8 mouse cellular contexts compared by ENCODE assay signal in the genomic region with DNA sequence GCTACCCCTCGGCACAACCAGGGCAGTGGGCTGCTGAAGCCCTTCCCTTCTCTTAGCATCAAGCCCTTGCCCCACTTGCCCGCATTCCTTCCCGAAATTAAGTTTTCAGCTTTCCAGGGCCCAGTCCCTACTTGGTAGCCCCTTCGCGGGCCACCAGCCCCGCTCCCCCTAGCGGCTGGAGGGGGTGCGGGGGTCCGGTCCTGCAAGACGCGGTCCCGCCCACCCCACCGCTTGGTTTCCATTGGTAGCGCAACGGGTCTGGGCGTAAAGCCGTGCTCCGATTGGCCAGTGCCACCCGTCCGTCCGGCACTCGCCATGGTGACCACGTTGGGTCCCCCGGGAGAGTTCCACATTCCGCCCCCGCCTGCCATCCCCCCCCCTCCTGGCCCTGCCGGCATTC. TPM values are rescaled to one million over a fixed set of nuclear protein-coding genes. Genes with fewer than 3 reads are reported as not detected.
DNase-seq lines count a peak whose midpoint lies in the region; ATAC-seq lines count a peak whose summit lies in the region.

No protein-coding gene starts in this region.

- no peaks in the 10 kb centered on the region for H3K36me3 ChIP-seq in erythroblast, embryonic 14.5 days (ENCODE audit: control insufficient read depth)
- H3K36me3 ChIP-seq in intestine, embryonic 16.5 days (ENCODE audit: control insufficient read depth, insufficient read depth, low read length), result no peaks in the 10 kb centered on the region; the same call in 1 of the 2 replicates
- no peaks in the 10 kb centered on the region; the same call in 1 of the 2 replicates for H3K36me3 ChIP-seq in limb, embryonic 11.5 days (ENCODE audit: control insufficient read depth, insufficient read depth, low read length)
- H3K36me3 ChIP-seq in midbrain, embryonic 14.5 days (ENCODE audit: control insufficient read depth, insufficient read depth, low read length), result no peaks in the 10 kb centered on the region

- under 1% methylated on average over 27 of the region's 27 CpGs for WGBS in intestine, embryonic 16.5 days
- WGBS in limb, embryonic 11.5 days, result under 1% methylated on average over 27 of the region's 27 CpGs
- under 1% methylated on average over 27 of the region's 27 CpGs for WGBS in midbrain, embryonic 14.5 days

- ATAC-seq in erythroblast, adult 5-6 weeks (replicated peaks; ENCODE audit: low FRiP score, poor library complexity, severe bottlenecking), result no peak
- peak; percentile 94 for ATAC-seq in intestine, embryonic 16.5 days
- peak; percentile 91 for ATAC-seq in limb, embryonic 11.5 days (ENCODE audit: insufficient number of reproducible peaks, low FRiP score, low TSS enrichment, low read depth)
- peak; percentile 94 for ATAC-seq in midbrain, embryonic 14.5 days (ENCODE audit: low FRiP score, low TSS enrichment)

- peaks cover 7% of the 10 kb centered on the region; the same call in 1 of the 2 replicates for H3K9me3 ChIP-seq in erythroblast, embryonic 14.5 days (ENCODE audit: control insufficient read depth, low read length)
- no peaks in the 10 kb centered on the region for H3K9me3 ChIP-seq in intestine, embryonic 16.5 days (ENCODE audit: control insufficient read depth, low read length)
- no peaks in the 10 kb centered on the region for H3K9me3 ChIP-seq in limb, embryonic 11.5 days (ENCODE audit: control insufficient read depth, low read length)
- H3K9me3 ChIP-seq in midbrain, embryonic 14.5 days (ENCODE audit: control insufficient read depth, low read length), result no peaks in the 10 kb centered on the region

- peak overlapping the region; percentile 80 for H3K9ac ChIP-seq in intestine, embryonic 16.5 days (ENCODE audit: low read depth, low read length)
- H3K9ac ChIP-seq in limb, embryonic 11.5 days (ENCODE audit: low read length), result peak overlapping the region; percentile 94
- H3K9ac ChIP-seq in midbrain, embryonic 14.5 days (replicated peaks; ENCODE audit: low read length), result peak overlapping the region; percentile 36

- H3K27ac ChIP-seq in intestine, embryonic 16.5 days (ENCODE audit: low read length), result peak overlapping the region; percentile 72
- H3K27ac ChIP-seq in limb, embryonic 11.5 days (replicated peaks; ENCODE audit: low read depth, low read length), result peak overlapping the region; percentile 81
- H3K27ac ChIP-seq in midbrain, embryonic 14.5 days (replicated peaks; ENCODE audit: low read depth, low read length), result no peak overlapping the region

- H3K4me3 ChIP-seq in erythroblast, embryonic 14.5 days (replicated peaks), result peak overlapping the region; percentile 62
- H3K4me3 ChIP-seq in intestine, embryonic 16.5 days (ENCODE audit: low read length), result peak overlapping the region; percentile 65
- H3K4me3 ChIP-seq in limb, embryonic 11.5 days (ENCODE audit: low read depth, low read length), result peak overlapping the region; percentile 84
- H3K4me3 ChIP-seq in midbrain, embryonic 14.5 days (replicated peaks; ENCODE audit: low read depth, low read length), result peak overlapping the region; percentile 40

- H3K4me1 ChIP-seq in erythroblast, embryonic 14.5 days (ENCODE audit: control insufficient read depth), result peaks cover 32% of the 10 kb centered on the region
- H3K4me1 ChIP-seq in intestine, embryonic 16.5 days (ENCODE audit: control insufficient read depth, insufficient read depth, low read length), result peaks cover 46% of the 10 kb centered on the region
- H3K4me1 ChIP-seq in limb, embryonic 11.5 days (ENCODE audit: control insufficient read depth, insufficient read depth, low read length), result peaks cover 32% of the 10 kb centered on the region
- H3K4me1 ChIP-seq in midbrain, embryonic 14.5 days (ENCODE audit: control insufficient read depth, insufficient read depth, low read length), result peaks cover 22% of the 10 kb centered on the region

- H3K27me3 ChIP-seq in erythroblast, embryonic 14.5 days (ENCODE audit: control insufficient read depth), result peaks cover 78% of the 10 kb centered on the region
- no peaks in the 10 kb centered on the region for H3K27me3 ChIP-seq in intestine, embryonic 16.5 days (replicated peaks; ENCODE audit: control insufficient read depth, insufficient read depth, low read length)
- H3K27me3 ChIP-seq in limb, embryonic 11.5 days (ENCODE audit: control insufficient read depth, insufficient read depth, low read length), result 0 out of 2 replicates have a peak, but pooled peaks cover 4% of the 10 kb centered on the region
- peaks cover 40% of the 10 kb centered on the region for H3K27me3 ChIP-seq in midbrain, embryonic 14.5 days (ENCODE audit: control insufficient read depth, insufficient read depth, low read length)

- DNase-seq in embryo, embryonic 10.5 days (ENCODE audit: low spot score), result peak; percentile 99
- peak; percentile 97 to 99 for DNase-seq in gastrocnemius, postnatal 4 days (ENCODE audit: low spot score in 2 of 2)
- peak; percentile 98 for DNase-seq in limb, embryonic 11.5 days (ENCODE audit: low spot score)
- DNase-seq in midbrain, embryonic 14.5 days, result peak; percentile 92
- peak; percentile 81 to 86 for DNase-seq in spleen, adult 18-20 months

- H3K4me2 ChIP-seq in intestine, embryonic 16.5 days (ENCODE audit: low read depth, low read length), result peak overlapping the region; percentile 79
- peak overlapping the region; percentile 47 for H3K4me2 ChIP-seq in limb, embryonic 11.5 days (ENCODE audit: low read depth, severe bottlenecking)
- peak overlapping the region; percentile 69 for H3K4me2 ChIP-seq in midbrain, embryonic 14.5 days (ENCODE audit: low read length)

RNA-seq across cellular contexts. Expression of a gene that starts 0.5 kb away (rescaled TPM):
- polyA plus RNA-seq in erythroblast, embryonic 14.5 days (2012), result 0.02 and 0.06 TPM in 2 replicates
- not detected in 2 replicates for total RNA-seq in erythroblast, adult 5-6 weeks (2015; ENCODE audit: low replicate concordance)
- total RNA-seq in erythroblast, adult 5-6 weeks (2017; ENCODE audit: low replicate concordance), result 1.3 and 1.4 TPM in 2 replicates
- 10 to 100 TPM; 23.9 to 24.5 TPM for total RNA-seq in gastrocnemius, postnatal 4 days (2021)
- 10.9 and 11.5 TPM in 2 replicates for polyA plus RNA-seq in intestine, embryonic 16.5 days (2015; fragmentation: Nextera tagmentation; extraction: Ambion mirVana)
- 38.0 and 39.2 TPM in 2 replicates for polyA plus RNA-seq in limb, embryonic 11.5 days (2014; fragmentation: Nextera tagmentation; extraction: Ambion mirVana)
- 3.6 and 5.2 TPM in 2 replicates for polyA plus RNA-seq in midbrain, embryonic 14.5 days (2014; fragmentation: Nextera tagmentation; extraction: Ambion mirVana)

RNA-seq across cellular contexts. Expression of a gene that starts 6.1 kb away (rescaled TPM):
- polyA plus RNA-seq in erythroblast, embryonic 14.5 days (2012), result 0.03 TPM in 1 of 2 replicates, not detected in the other
- 0.19 and 1.0 TPM in 2 replicates for total RNA-seq in erythroblast, adult 5-6 weeks (2015; ENCODE audit: low replicate concordance)
- 0.85 TPM in 1 of 2 replicates, not detected in the other for total RNA-seq in erythroblast, adult 5-6 weeks (2017; ENCODE audit: low replicate concordance)
- under 1 TPM; 0.15 to 0.18 TPM for total RNA-seq in gastrocnemius, postnatal 4 days (2021)
- polyA plus RNA-seq in intestine, embryonic 16.5 days (2015; fragmentation: Nextera tagmentation; extraction: Ambion mirVana), result 1.6 and 2.8 TPM in 2 replicates
- 0.21 TPM in 1 of 2 replicates, not detected in the other for polyA plus RNA-seq in limb, embryonic 11.5 days (2014; fragmentation: Nextera tagmentation; extraction: Ambion mirVana)
- polyA plus RNA-seq in midbrain, embryonic 14.5 days (2014; fragmentation: Nextera tagmentation; extraction: Ambion mirVana), result 0.12 TPM in 1 of 2 replicates, not detected in the other

RNA-seq across cellular contexts. Expression of a gene that starts 41.2 kb away (rescaled TPM):
- polyA plus RNA-seq in erythroblast, embryonic 14.5 days (2012), result 11.8 and 12.5 TPM in 2 replicates
- 1.2 and 1.5 TPM in 2 replicates for total RNA-seq in erythroblast, adult 5-6 weeks (2015; ENCODE audit: low replicate concordance)
- total RNA-seq in erythroblast, adult 5-6 weeks (2017; ENCODE audit: low replicate concordance), result 4.0 and 6.0 TPM in 2 replicates
- 10 to 100 TPM; 15.7 to 15.9 TPM for total RNA-seq in gastrocnemius, postnatal 4 days (2021)
- 49.6 and 51.5 TPM in 2 replicates for polyA plus RNA-seq in intestine, embryonic 16.5 days (2015; fragmentation: Nextera tagmentation; extraction: Ambion mirVana)
- polyA plus RNA-seq in limb, embryonic 11.5 days (2014; fragmentation: Nextera tagmentation; extraction: Ambion mirVana), result 14.6 and 16.4 TPM in 2 replicates
- 65.0 and 77.9 TPM in 2 replicates for polyA plus RNA-seq in midbrain, embryonic 14.5 days (2014; fragmentation: Nextera tagmentation; extraction: Ambion mirVana)

RNA-seq across cellular contexts. Expression of a gene that starts 57.2 kb away (rescaled TPM):
- polyA plus RNA-seq in erythroblast, embryonic 14.5 days (2012), result 14.3 and 18.4 TPM in 2 replicates
- total RNA-seq in erythroblast, adult 5-6 weeks (2015; ENCODE audit: low replicate concordance), result 28.2 and 32.1 TPM in 2 replicates
- total RNA-seq in erythroblast, adult 5-6 weeks (2017; ENCODE audit: low replicate concordance), result 7.1 and 7.5 TPM in 2 replicates
- 10 to 100 TPM in 1 of 2 experiments, 1 to 10 TPM in 1; 9.6 to 10.0 TPM for total RNA-seq in gastrocnemius, postnatal 4 days (2021)
- polyA plus RNA-seq in intestine, embryonic 16.5 days (2015; fragmentation: Nextera tagmentation; extraction: Ambion mirVana), result 24.4 and 26.8 TPM in 2 replicates
- polyA plus RNA-seq in limb, embryonic 11.5 days (2014; fragmentation: Nextera tagmentation; extraction: Ambion mirVana), result 10.6 and 11.1 TPM in 2 replicates
- 112 and 165 TPM in 2 replicates for polyA plus RNA-seq in midbrain, embryonic 14.5 days (2014; fragmentation: Nextera tagmentation; extraction: Ambion mirVana)

Comparison
In these comparisons a context has a peak if more than half of its experiments do, and no peak if none do; other contexts are left out.
1. H3K9ac ChIP-seq: peak in every context shown above with its lines; median percentile 94 in limb, embryonic 11.5 days; 80 in intestine, embryonic 16.5 days; 36 in midbrain, embryonic 14.5 days.